Mouse (Mus musculus): ENCODE results near the gene Nr3c2.

DNA sequence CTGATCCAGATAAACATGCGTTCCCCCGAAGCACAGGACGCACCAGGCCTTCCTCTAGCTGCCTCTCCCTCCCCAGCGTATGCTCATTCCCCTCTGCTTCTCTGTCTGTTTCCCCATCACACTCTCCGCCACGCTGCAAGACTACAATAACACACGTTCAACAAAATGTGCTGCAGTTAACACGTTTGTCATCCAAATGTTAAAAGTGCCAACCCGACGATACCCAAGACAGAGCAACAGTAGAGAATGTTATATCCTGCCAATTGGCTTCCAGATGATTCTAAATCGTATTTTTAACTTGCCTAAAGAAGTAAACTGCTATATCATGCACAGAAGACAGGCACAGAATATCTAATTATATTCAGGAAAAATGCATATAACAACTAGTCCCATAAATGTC is 395.4 kb downstream of the Nr3c2 start:
- TF ChIP-seq ZMIZ1 (IDR thresholded peaks at IDR 0.05; ENCODE audit: low read depth, low read length) (no peak), IRF4 (IDR thresholded peaks at IDR 0.05; ENCODE audit: low read depth, low read length) (no peak), NRF1 (IDR thresholded peaks at IDR 0.05; ENCODE audit: low read depth, low read length) (no peak), CHD1 (IDR thresholded peaks at IDR 0.05; ENCODE audit: low read depth, low read length) (no peak), ELF1 (IDR thresholded peaks at IDR 0.05; ENCODE audit: low read depth, low read length) (no peak), ZKSCAN1 (IDR thresholded peaks at IDR 0.05; ENCODE audit: borderline replicate concordance, low read depth, low read length) (no peak), JUN (IDR thresholded peaks at IDR 0.05; ENCODE audit: insufficient read depth, low read depth, low read length) (no peak), CTCF (conservative IDR thresholded peaks at IDR 0.05 in 1 of 2, IDR thresholded peaks at IDR 0.05 in 1 of 2; ENCODE audit: low read depth in 2 of 2, low read length in 2 of 2) (no peak), JUND (conservative IDR thresholded peaks at IDR 0.05; ENCODE audit: low read depth, low read length) (no peak), MEF2A (IDR thresholded peaks at IDR 0.05; ENCODE audit: borderline replicate concordance, low read depth, low read length) (no peak), NELFE (IDR thresholded peaks at IDR 0.05; ENCODE audit: low read depth, low read length) (no peak), MXI1 (IDR thresholded peaks at IDR 0.05; ENCODE audit: low read depth, low read length) (no peak), POLR2A (IDR thresholded peaks at IDR 0.05; ENCODE audit: low read depth, low read length) (no peak)

Data from CH12.LX (cell line).